Mouse (Mus musculus) ZHBTc4 (cell line): Measurements from ENCODE around the gene Cenpj.

ENCODE experiments used
- DNase-seq: peaks from one replicate; pipeline ENCODE4 v3.0.0-alpha.2; 2011; ENCODE audit warnings: low read depth, low spot score

Cenpj gene

GRCm38 (mm10) chr14:56545491-56545890 lies 29.7 kb downstream of the Cenpj start:
- peak; percentile 71 for DNase-seq

GRCm38 (mm10) chr14:56544946-56545345 lies 30.3 kb downstream of the Cenpj start:
- no peak for DNase-seq

- peak; percentile 38 for DNase-seq
Measured at GRCm38 (mm10) chr14:56530788-56531187, 44.4 kb downstream of the Cenpj start.

GRCm38 (mm10) chr14:56514775-56515174 lies 60.5 kb downstream of the Cenpj start:
- no peak for DNase-seq

- peak; percentile 71 for DNase-seq
Measured at GRCm38 (mm10) chr14:56512084-56512483, 63.1 kb downstream of the Cenpj start.

- no peak for DNase-seq
Measured at GRCm38 (mm10) chr14:56506743-56507142, 68.5 kb downstream of the Cenpj start.

GRCm38 (mm10) chr14:56502407-56502806 lies 72.8 kb downstream of the Cenpj start:
- DNase-seq: no peak

- DNase-seq: no peak
Measured at GRCm38 (mm10) chr14:56489806-56490205, 85.4 kb downstream of the Cenpj start.
